Mouse (Mus musculus): Measurements from ENCODE around the gene Usp48. TPM values are rescaled to one million over a fixed set of nuclear protein-coding genes. Genes with fewer than 3 reads are reported as not detected.

The Usp48 gene
- polyA plus RNA-seq, 1 experiment from 2014 or later, result 74.2 TPM

- H3K4me1 ChIP-seq (ENCODE audit: insufficient read depth), result no peaks in the 10 kb centered on the region
- H3K27me3 ChIP-seq (ENCODE audit: insufficient read depth, low read length), result no peaks in the 10 kb centered on the region
- WGBS, result 73% methylated on average over 7 of the region's 7 CpGs
- TF ChIP-seq CTCF (IDR thresholded peaks at IDR 0.05; ENCODE audit: low read depth), result no peak
- no peak overlapping the region for H3K4me3 ChIP-seq (ENCODE audit: low read depth, low read length)
- H3K9me3 ChIP-seq (ENCODE audit: low read depth, low read length), result no peaks in the 10 kb centered on the region
- peaks cover 95% of the 10 kb centered on the region for H3K36me3 ChIP-seq (ENCODE audit: insufficient read depth)
- ATAC-seq (ENCODE audit: insufficient read depth), result no peak
- H3K27ac ChIP-seq (ENCODE audit: low read depth), result no peak overlapping the region
- no peak overlapping the region for H3K9ac ChIP-seq
- H3K4me2 ChIP-seq, result no peak overlapping the region
- DNase-seq, result no peak
Measured at GRCm38 (mm10) chr4:137609702-137610101, 16.1 kb downstream of the Usp48 start.

- no peaks in the 10 kb centered on the region for H3K4me1 ChIP-seq (ENCODE audit: insufficient read depth)
Measured at GRCm38 (mm10) chr4:137610256-137610655, 16.7 kb downstream of the Usp48 start.

GRCm38 (mm10) chr4:137622847-137623246, 29.3 kb downstream of the Usp48 start:
- Histone ChIP-seq H3K9me3 (ENCODE audit: low read depth, low read length) (no peaks in the 10 kb centered on the region), H3K36me3 (ENCODE audit: insufficient read depth) (peaks cover 85% of the 10 kb centered on the region), H3K4me1 (ENCODE audit: insufficient read depth) (no peaks in the 10 kb centered on the region), H3K9ac (no peak overlapping the region), H3K4me3 (ENCODE audit: low read depth, low read length) (no peak overlapping the region), H3K27ac (ENCODE audit: low read depth) (no peak overlapping the region), H3K27me3 (ENCODE audit: insufficient read depth, low read length) (no peaks in the 10 kb centered on the region), H3K4me2 (no peak overlapping the region)
- ATAC-seq (ENCODE audit: insufficient read depth) (no peak), DNase-seq (no peak)
- no peak for TF ChIP-seq CTCF (IDR thresholded peaks at IDR 0.05; ENCODE audit: low read depth)
- WGBS, result 92% methylated on average over 8 of the region's 8 CpGs

More at GRCm38 (mm10) chr4:137610256-137610655, 16.7 kb downstream of the Usp48 start:
- DNase-seq (no peak), ATAC-seq (ENCODE audit: insufficient read depth) (no peak)
- H3K27ac ChIP-seq (ENCODE audit: low read depth), result no peak overlapping the region
- H3K9ac ChIP-seq, result no peak overlapping the region
- H3K4me2 ChIP-seq, result no peak overlapping the region
- H3K9me3 ChIP-seq (ENCODE audit: low read depth, low read length), result no peaks in the 10 kb centered on the region
- no peak for TF ChIP-seq CTCF (IDR thresholded peaks at IDR 0.05; ENCODE audit: low read depth)
- 59% methylated on average over 15 of the region's 15 CpGs for WGBS
- no peak overlapping the region for H3K4me3 ChIP-seq (ENCODE audit: low read depth, low read length)
- H3K27me3 ChIP-seq (ENCODE audit: insufficient read depth, low read length), result no peaks in the 10 kb centered on the region
- H3K36me3 ChIP-seq (ENCODE audit: insufficient read depth), result peaks cover 94% of the 10 kb centered on the region

GRCm38 (mm10) chr4:137627476-137628235, 34.1 kb downstream of the Usp48 start:
- no peak overlapping the region for H3K27ac ChIP-seq (ENCODE audit: low read depth)
- H3K4me3 ChIP-seq (ENCODE audit: low read depth, low read length), result no peak overlapping the region
- ATAC-seq (ENCODE audit: insufficient read depth), result no peak
- H3K9ac ChIP-seq, result no peak overlapping the region
- no peaks in the 10 kb centered on the region for H3K27me3 ChIP-seq (ENCODE audit: insufficient read depth, low read length)
- no peaks in the 10 kb centered on the region for H3K4me1 ChIP-seq (ENCODE audit: insufficient read depth)
- H3K4me2 ChIP-seq, result no peak overlapping the region
- WGBS, result 69% methylated on average over 8 of the region's 8 CpGs
- H3K36me3 ChIP-seq (ENCODE audit: insufficient read depth), result peaks cover 84% of the 10 kb centered on the region
- no peaks in the 10 kb centered on the region for H3K9me3 ChIP-seq (ENCODE audit: low read depth, low read length)
- DNase-seq, result no peak
- TF ChIP-seq CTCF (IDR thresholded peaks at IDR 0.05; ENCODE audit: low read depth), result no peak

- ATAC-seq (ENCODE audit: insufficient read depth), result no peak
- Histone ChIP-seq H3K9ac (no peak overlapping the region), H3K4me1 (ENCODE audit: insufficient read depth) (no peaks in the 10 kb centered on the region), H3K4me2 (no peak overlapping the region), H3K4me3 (ENCODE audit: low read depth, low read length) (no peak overlapping the region), H3K27me3 (ENCODE audit: insufficient read depth, low read length) (no peaks in the 10 kb centered on the region), H3K36me3 (ENCODE audit: insufficient read depth) (peaks cover 84% of the 10 kb centered on the region), H3K9me3 (ENCODE audit: low read depth, low read length) (no peaks in the 10 kb centered on the region), H3K27ac (ENCODE audit: low read depth) (no peak overlapping the region)
- 87% methylated on average over 6 of the region's 6 CpGs for WGBS
- TF ChIP-seq CTCF (IDR thresholded peaks at IDR 0.05; ENCODE audit: low read depth), result no peak
- no peak for DNase-seq
Measured at GRCm38 (mm10) chr4:137628400-137628799, 34.8 kb downstream of the Usp48 start.

GRCm38 (mm10) chr4:137629354-137629753, 35.8 kb downstream of the Usp48 start:
- H3K4me2 ChIP-seq, result no peak overlapping the region
- TF ChIP-seq CTCF (IDR thresholded peaks at IDR 0.05; ENCODE audit: low read depth), result no peak
- no peak overlapping the region for H3K4me3 ChIP-seq (ENCODE audit: low read depth, low read length)
- DNase-seq, result peak; percentile 34
- 76% methylated on average over 7 of the region's 7 CpGs for WGBS
- no peak overlapping the region for H3K9ac ChIP-seq
- peaks cover 83% of the 10 kb centered on the region for H3K36me3 ChIP-seq (ENCODE audit: insufficient read depth)
- H3K4me1 ChIP-seq (ENCODE audit: insufficient read depth), result no peaks in the 10 kb centered on the region
- no peak for ATAC-seq (ENCODE audit: insufficient read depth)
- H3K27me3 ChIP-seq (ENCODE audit: insufficient read depth, low read length), result no peaks in the 10 kb centered on the region
- no peaks in the 10 kb centered on the region for H3K9me3 ChIP-seq (ENCODE audit: low read depth, low read length)
- no peak overlapping the region for H3K27ac ChIP-seq (ENCODE audit: low read depth)

GRCm38 (mm10) chr4:137630153-137630552, 36.6 kb downstream of the Usp48 start:
- Histone ChIP-seq H3K4me3 (ENCODE audit: low read depth, low read length) (no peak overlapping the region), H3K27me3 (ENCODE audit: insufficient read depth, low read length) (no peaks in the 10 kb centered on the region), H3K4me1 (ENCODE audit: insufficient read depth) (no peaks in the 10 kb centered on the region), H3K27ac (ENCODE audit: low read depth) (no peak overlapping the region), H3K36me3 (ENCODE audit: insufficient read depth) (peaks cover 84% of the 10 kb centered on the region), H3K4me2 (no peak overlapping the region), H3K9ac (no peak overlapping the region), H3K9me3 (ENCODE audit: low read depth, low read length) (no peaks in the 10 kb centered on the region)
- ATAC-seq (ENCODE audit: insufficient read depth), result no peak
- no peak for DNase-seq
- 71% methylated on average over 2 of the region's 2 CpGs for WGBS
- no peak for TF ChIP-seq CTCF (IDR thresholded peaks at IDR 0.05; ENCODE audit: low read depth)

Data from lung, embryonic 14.5 days (tissue).